Mouse (Mus musculus): Measurements from ENCODE around the gene Ebp.

Gene Ebp

GRCm38 (mm10) chrX:8182871-8183540, 10.3 kb downstream of the Ebp start:
- DNase-seq: no peak

DNA sequence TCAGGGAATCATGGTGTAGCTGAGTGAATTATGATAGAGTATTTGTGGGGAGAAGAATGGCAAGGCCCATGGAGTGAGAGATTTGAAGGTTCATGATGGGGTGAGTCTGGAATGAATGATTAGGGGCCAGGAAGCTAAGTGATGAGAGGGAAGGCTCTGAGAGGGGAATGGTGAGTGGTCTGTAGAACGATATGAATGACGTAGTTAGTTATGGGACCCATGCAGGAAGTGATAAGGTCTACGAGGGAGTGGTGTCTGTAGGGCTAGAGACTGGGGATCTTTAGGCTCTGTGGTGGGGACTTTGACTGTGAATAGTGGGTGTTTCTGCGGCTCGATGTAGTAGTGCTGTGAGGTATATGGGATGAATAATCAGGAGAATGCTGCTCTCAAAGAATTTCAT, 13.7 kb downstream of the Ebp start:
- no peak for DNase-seq

DNA sequence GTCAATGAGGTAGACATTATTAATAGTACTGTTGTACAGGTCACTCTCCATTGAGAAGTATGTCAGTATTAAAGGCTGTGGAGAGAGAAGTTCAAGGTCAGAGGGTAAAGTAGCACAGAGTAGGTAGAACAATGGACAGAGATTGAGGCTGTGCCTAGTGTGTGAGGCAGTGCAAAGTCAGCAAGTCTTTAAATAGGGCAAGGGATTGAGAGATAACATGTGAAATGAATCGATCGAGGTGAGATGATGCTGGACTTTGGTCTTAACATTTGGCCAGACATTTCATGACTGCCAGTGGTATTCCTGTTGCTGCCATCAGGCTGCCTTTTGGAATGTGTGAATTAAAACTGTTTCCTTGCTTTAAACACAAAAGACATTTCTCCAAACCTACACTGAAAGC, 14.4 kb downstream of the Ebp start:
- DNase-seq: no peak

DNA sequence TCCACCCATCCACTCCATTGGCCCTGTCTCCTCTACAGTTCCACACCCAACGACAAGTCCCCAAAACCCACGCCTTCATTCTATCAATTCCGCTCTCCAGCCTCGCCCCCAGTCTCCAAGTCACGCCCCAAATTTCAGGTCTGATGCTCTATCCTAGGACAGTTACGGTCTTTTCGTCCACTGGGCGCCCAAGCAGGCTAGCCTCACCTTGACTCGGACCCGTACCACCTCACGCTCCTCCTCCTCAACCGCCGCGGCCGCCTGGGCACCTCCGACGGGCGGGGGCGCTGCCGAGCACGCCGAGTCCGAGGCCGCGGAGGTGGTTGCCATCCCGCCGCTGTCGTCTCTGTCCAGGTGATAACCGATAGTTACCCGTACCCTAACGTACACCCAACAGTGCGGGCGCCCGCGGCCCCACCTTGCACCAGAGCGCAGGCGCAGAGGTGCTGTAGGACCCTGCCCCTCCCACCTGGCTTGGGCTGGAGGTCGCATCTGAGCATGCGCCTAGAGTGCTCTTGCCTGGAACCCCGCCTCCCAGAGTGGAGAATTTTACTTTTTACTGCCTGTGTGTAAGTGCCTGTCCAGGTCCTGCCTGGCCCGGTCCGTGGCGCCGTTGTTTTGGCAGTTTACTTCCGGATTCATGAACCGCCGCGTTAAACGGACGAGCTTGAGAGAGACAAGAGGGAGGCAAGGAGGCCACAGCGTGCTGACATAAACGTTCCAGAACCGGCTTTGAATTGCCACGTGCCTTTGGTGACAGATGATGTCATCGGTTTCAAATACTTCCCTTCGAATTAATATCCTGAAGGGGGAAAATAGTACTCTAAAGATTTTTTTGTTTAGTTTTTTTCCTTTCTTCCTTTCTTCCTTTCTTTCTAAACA, 17.6 kb downstream of the Ebp start, which contains the start of gene Tbc1d25:
TSS of gene Tbc1d25 (minus strand) at position 678 of the 882 bp plus-strand sequence.
- peak; percentile 94 for DNase-seq

DNA sequence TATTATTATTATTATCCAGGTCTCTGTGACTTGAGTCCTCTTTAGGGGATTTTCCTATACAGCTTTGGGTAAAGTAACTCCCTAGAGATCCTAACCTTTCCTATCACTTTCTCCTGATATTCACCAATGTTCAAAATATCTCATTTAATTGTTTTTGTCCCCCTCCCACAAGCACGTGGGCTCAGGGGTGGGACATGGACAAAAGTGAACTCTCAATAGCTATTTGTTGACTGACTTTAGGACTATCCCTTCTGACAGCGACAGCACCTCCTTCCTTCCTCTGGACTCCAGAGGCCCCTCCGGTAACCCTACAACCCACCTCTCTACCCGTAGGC, 18.2 kb downstream of the Ebp start:
- no peak for DNase-seq

- peak; percentile 13 for DNase-seq
Measured at GRCm38 (mm10) chrX:8167716-8168647, 25.3 kb downstream of the Ebp start.

- DNase-seq: no peak
Measured at GRCm38 (mm10) chrX:8164471-8164870, 28.8 kb downstream of the Ebp start.

GRCm38 (mm10) chrX:8163076-8163475, 30.2 kb downstream of the Ebp start:
- peak; percentile 58 for DNase-seq

- DNase-seq: peak; percentile 93
Measured at GRCm38 (mm10) chrX:8145153-8145991, 47.9 kb downstream of the Ebp start, which contains the start of gene Rbm3. Gene Rbm3, minus strand, starts transcription at chrX:8145880.

GRCm38 (mm10) chrX:8143750-8144149, 49.6 kb downstream of the Ebp start:
- no peak for DNase-seq

DNA sequence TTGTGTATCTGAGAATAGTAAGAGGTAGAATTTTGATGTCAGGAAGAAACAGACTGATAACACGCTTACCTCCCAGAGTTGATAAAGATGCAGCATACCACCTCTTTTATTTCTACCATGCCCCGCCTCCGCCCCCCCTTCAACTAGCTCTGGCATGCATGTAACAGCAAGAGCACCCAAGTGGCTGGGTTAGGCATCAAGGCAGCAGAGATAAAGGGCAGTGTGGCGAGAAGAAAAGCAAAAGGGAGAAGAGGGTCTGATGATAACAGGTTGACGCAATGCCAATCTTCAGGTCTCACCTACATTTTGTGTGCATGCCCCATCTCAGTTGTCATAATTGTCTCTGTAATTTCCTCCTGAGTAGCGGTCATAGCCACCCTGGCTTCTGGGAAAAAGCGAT, 50.4 kb downstream of the Ebp start:
- DNase-seq: no peak

DNA sequence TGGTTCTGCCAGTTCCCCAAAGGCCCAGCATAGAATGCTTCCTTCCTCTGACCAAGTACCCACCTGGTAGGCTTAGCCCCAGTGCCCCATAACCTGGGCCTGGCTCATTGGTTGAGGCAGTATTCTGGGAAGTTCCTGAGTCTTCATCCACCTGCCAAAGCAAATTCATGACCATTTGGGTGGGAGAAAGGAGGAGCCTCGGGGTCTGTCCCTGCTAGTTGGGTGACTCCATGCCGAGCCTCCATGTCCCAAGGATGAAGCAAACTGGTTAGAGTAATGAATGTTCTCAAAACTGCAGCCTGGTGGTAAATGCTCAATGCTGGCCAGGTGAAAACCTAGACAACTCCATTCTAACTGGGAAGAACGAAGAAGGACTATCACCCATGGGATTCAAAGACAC, 52.3 kb downstream of the Ebp start:
- no peak for DNase-seq

DNA sequence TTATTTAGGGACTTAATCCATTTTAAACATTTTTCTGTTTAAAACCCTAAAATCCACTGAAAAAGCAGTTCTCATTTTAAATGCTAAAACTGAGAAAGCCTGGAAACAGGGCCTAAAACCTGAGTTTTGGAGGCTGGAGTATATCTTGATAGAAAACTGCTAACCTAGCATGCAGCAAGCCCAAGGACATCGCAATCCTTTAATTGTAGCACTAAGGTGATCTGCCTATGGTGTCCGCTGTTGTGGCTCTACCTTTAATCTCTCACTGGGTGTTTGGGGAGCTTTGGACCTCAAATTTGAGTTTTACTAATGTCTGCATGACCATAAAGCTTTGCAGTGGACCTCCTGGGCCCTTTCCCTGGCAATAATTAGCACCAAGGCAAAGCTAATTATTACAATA, 52.9 kb downstream of the Ebp start:
- DNase-seq: no peak

- DNase-seq: no peak
Measured at GRCm38 (mm10) chrX:8139480-8139879, 53.8 kb downstream of the Ebp start.

- peak; percentile 20 for DNase-seq
Measured at GRCm38 (mm10) chrX:8135886-8136285, 57.4 kb downstream of the Ebp start.
